Mouse (Mus musculus) gastrocnemius, postnatal 36 days (tissue): ENCODE results near the gene Topbp1. TPM values are rescaled to one million over a fixed set of nuclear protein-coding genes. Genes with fewer than 3 reads are reported as not detected.
"Not testable (repeated sequence)": the region's sequence is repeated elsewhere in the genome, so short reads cannot be mapped to it uniquely, and the experiment has no call there.

Source experiments
- DNase-seq, 2 experiments: peaks; one replicate each; pipeline ENCODE4 v3.0.0; 2022
- intact Hi-C: fragments of 180-260 bp; cut with DNase I; formaldehyde crosslinking; loops from one replicate; pipeline ENCODE4 v1.15.1; 2025
- total RNA-seq, 2 experiments: library from RNA; stranded (reverse); gene quantifications; 2 replicates each; pipeline ENCODE4 v1.2.3; 2021

Topbp1 gene
- total RNA-seq, 2 experiments from 2014 or later, result 6.1 to 7.7 TPM

GRCm38 (mm10) chr9:103347996-103348490, 43.0 kb downstream of the Topbp1 start:
- DNase-seq, result no peak
- intact Hi-C loops, result no loop called here

GRCm38 (mm10) chr9:103348791-103349190, 43.8 kb downstream of the Topbp1 start:
- intact Hi-C loops, result no loop called here

GRCm38 (mm10) chr9:103353500-103354260, 48.7 kb downstream of the Topbp1 start:
- intact Hi-C loops, DNase-seq: not testable (repeated sequence)

More at GRCm38 (mm10) chr9:103348791-103349190, 43.8 kb downstream of the Topbp1 start:
- DNase-seq, result no peak

- no peak for DNase-seq
- intact Hi-C loops, result no loop called here
Observed at GRCm38 (mm10) chr9:103357893-103358292, 52.9 kb downstream of the Topbp1 start.

DNA sequence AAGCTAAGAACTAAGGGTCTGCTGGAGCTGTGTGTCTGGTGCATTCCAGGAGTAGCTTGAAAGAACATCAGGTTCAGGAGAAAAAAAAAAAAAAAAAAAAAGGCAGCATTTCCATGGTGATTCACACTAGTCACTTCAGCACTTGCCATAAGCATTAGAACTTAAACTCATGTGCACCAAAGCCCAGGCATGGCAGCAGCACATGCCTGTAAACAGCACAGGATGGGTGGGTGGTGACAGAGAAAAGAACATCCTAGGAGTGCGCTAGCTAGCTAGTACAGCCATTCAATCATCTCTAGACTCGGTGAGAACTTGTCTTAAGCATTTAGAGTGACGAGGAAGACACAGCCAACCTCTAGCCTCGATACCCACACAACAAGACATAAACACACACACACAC, 53.5 kb downstream of the Topbp1 start:
- intact Hi-C loops, result no loop called here
- no peak for DNase-seq

DNA sequence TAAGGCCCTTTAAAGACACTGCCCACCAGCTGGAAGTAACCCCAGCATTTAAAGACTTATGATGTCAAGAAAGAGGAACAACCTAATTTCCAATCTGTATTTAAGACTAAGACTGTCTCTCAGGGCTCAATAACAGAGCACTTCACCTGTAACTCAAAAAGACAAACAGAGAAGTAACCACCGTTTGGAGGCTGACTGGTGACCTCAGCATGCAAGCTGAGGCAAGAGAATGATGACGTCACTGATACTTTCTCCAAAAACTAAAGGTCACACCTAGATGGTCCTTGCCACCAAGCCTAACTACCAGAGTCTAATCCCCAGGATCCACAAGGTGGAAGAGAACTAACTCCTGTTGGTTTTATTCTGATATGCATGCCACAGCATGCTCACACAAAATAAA, 55.6 kb downstream of the Topbp1 start:
- intact Hi-C loops, result loop anchor here (5.0 kb wide), 1 partner anchor 43 kb away; no protein-coding TSS in a partner anchor
- no peak for DNase-seq

DNA sequence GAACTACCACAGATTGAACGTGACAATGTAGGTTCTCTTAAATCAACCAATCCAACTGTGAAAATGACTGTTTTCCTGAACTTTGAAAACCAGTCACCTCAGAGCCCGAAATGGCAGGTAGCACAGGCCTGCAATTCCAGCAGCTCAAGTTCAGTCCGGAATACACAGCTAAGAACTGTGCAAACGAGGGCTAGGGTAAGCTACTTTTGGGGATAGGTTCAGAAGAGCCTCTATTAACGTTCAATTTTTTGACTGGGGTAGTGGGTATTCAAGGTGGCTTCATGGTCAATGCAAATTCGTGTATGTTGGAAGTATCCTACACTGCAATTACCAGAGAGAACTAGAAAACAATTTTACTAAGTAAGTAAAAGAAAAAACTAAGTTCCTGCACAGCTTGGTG, 58.1 kb downstream of the Topbp1 start:
- intact Hi-C loops, result loop anchor here (5.0 kb wide), 1 partner anchor 46 kb away; no protein-coding TSS in a partner anchor
- no peak for DNase-seq

- DNase-seq, result no peak
Observed at GRCm38 (mm10) chr9:103363730-103364417, 58.9 kb downstream of the Topbp1 start.

DNA sequence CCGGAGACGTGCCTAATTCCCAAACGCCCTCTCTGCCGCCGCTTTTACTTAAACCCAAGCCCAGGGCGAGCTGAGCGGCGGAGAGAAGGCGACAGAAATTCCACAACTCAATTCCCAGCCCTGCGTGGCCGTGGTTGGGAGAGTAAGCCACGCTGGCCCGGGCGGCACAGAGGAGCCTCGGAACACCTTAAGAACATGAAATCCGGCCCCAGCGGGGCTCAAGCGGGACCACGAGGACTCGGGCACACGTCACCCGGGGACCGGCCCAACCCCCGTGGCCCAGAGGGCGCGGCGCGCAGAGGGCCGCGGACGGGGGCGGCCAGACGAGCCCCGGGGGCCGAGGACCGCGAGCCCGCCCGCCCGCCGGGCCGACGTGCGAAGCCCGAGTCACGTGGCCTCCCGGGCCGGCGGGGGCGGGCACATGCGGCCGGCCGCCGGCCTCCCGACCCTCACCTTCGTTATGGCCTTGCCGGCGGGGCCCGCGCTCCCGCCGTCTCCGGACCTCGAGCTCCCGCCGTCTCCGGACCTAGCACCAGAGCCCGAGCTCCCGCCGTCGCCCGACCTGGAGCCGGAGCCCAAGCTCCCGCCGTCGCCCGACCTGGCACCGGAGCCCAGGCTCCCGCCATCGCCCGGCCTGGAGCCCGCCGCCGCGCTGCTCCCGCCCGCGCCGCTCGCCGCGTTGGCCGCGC, 59.7 kb downstream of the Topbp1 start:
- intact Hi-C loops, result loop anchor here (2.0 to 5.0 kb wide), 3 partner anchors 34 to 63 kb away; no protein-coding TSS in a partner anchor
- peak in 1 of 2 experiments; percentile 43 for DNase-seq

More at GRCm38 (mm10) chr9:103363730-103364417, 58.9 kb downstream of the Topbp1 start:
- intact Hi-C loops, result loop anchor here (2.0 to 5.0 kb wide), 2 partner anchors 35 to 47 kb away; no protein-coding TSS in a partner anchor

GRCm38 (mm10) chr9:103365290-103366247, 60.6 kb downstream of the Topbp1 start, which contains the start of gene Cdv3:
Gene Cdv3 (minus strand): TSS chr9:103365840.
- peak; percentile 96 to 99 for DNase-seq
- intact Hi-C loops, result loop anchor here (2.0 to 5.0 kb wide), 2 partner anchors 33 to 62 kb away; no protein-coding TSS in a partner anchor

- intact Hi-C loops, result loop anchor here (5.0 kb wide), 1 partner anchor 61 kb away; no protein-coding TSS in a partner anchor
- DNase-seq, result no peak
Observed at GRCm38 (mm10) chr9:103366356-103366755, 61.3 kb downstream of the Topbp1 start.

- intact Hi-C loops, result loop anchor here (5.0 kb wide), 1 partner anchor 57 kb away; no protein-coding TSS in a partner anchor
- no peak for DNase-seq
Observed at GRCm38 (mm10) chr9:103369951-103370350, 64.9 kb downstream of the Topbp1 start.

GRCm38 (mm10) chr9:103372271-103373010, 67.4 kb downstream of the Topbp1 start:
- peak in 1 of 2 experiments; percentile 21 for DNase-seq
- intact Hi-C loops, result no loop called here

- intact Hi-C loops, result no loop called here
- no peak for DNase-seq
Observed at GRCm38 (mm10) chr9:103376346-103377320, 71.6 kb downstream of the Topbp1 start.

DNA sequence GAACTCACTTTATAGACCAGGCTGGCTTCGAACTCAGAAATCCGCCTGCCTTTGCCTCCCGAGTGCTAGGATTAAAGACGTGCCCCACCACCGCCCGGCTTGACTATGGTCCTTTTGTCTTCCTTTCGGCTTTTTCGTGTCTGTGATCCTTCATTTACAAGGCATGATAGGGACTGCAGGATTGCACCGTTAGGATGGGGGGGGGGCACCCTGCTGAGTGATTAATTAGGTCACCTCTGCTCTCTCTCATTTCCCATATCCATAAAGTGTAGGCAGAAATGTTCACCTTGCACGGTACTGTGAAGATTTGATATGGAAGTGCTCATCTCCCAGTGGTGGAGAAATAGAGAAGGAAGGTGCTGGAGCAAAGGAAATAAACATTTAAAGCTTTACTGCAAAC, 73.7 kb downstream of the Topbp1 start:
- intact Hi-C loops, result no loop called here
- no peak for DNase-seq

- no peak for DNase-seq
- intact Hi-C loops, result no loop called here
Observed at GRCm38 (mm10) chr9:103379199-103379598, 74.2 kb downstream of the Topbp1 start.

DNA sequence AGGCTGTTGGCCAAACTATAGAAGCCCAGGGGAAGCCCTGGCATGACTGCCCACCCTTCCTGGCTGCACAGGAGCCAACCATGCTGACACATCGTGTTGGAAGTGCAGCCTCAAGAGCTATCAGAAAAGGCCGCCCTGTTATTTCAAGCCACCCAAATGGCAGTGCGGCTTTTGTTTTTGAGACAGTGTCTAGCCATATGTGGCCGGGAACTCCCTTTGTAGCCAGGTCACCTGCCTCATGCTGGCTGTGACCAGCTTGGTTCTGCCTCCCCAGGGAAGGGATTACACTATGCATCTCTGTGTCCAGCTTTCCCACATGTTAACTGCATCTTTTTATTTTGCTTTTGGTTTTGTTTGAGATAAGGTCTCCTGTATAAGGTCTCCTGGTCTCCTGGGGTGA, 75.6 kb downstream of the Topbp1 start:
- no peak for DNase-seq
- intact Hi-C loops, result no loop called here
